Mouse (Mus musculus): ENCODE measurements at regions not wholly inside any gene's neighbourhood (a gene's known extent, or its start where the extent isn't known, plus 50 kb on each side); places are given as distances from the start of the nearest gene placed in this dataset.

- no peak for ATAC-seq (ENCODE audit: borderline replicate concordance, extremely low read depth, low FRiP score, low TSS enrichment)
- H3K27ac ChIP-seq, result no peak overlapping the region
- H3K36me3 ChIP-seq, result no peaks in the 10 kb centered on the region
- H3K4me2 ChIP-seq, result no peak overlapping the region
- H3K9ac ChIP-seq, result no peak overlapping the region
- H3K4me3 ChIP-seq, result no peak overlapping the region
- no peaks in the 10 kb centered on the region for H3K4me1 ChIP-seq
- WGBS, result 0% methylated on average over 1 of the region's 1 CpGs
- no peaks in the 10 kb centered on the region for H3K9me3 ChIP-seq
- H3K27me3 ChIP-seq, result no peaks in the 10 kb centered on the region
Measured at GRCm38 (mm10) chr10:51792030-51792429, 114.5 kb downstream of the Rfx6 start.

DNA sequence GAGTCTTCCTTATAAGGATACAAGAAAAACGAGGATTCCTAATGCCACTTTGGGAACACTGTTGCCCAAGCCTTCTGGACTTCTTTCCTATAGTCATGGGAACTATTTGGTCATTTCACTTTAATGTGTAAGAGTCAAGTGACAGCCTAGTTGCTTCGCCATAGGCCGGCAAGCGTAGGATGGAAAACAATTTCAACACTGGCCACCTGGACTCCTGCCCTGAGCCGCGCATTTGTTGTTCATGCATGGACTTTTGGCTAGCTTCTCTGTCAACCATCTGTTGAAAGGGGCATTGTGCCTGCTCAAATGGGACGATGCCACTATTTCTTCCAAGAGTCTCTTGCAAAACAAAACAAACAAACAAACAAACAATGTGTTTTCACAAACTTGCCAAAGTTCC, 116.3 kb downstream of the Rfx6 start:
- Histone ChIP-seq H3K27me3 (no peaks in the 10 kb centered on the region), H3K27ac (no peak overlapping the region), H3K4me1 (no peaks in the 10 kb centered on the region), H3K4me3 (no peak overlapping the region), H3K4me2 (no peak overlapping the region), H3K9ac (no peak overlapping the region), H3K9me3 (no peaks in the 10 kb centered on the region), H3K36me3 (no peaks in the 10 kb centered on the region)
- ATAC-seq (ENCODE audit: borderline replicate concordance, extremely low read depth, low FRiP score, low TSS enrichment), result no peak
- WGBS, result 80% methylated on average over 7 of the region's 7 CpGs

- ATAC-seq (ENCODE audit: borderline replicate concordance, extremely low read depth, low FRiP score, low TSS enrichment), result no peak
- WGBS, result 52% methylated on average over 1 of the region's 1 CpGs
Measured at GRCm38 (mm10) chr10:51816626-51817025, 139.1 kb downstream of the Rfx6 start.

GRCm38 (mm10) chr10:51823900-51824299, 146.3 kb downstream of the Rfx6 start:
- WGBS, result 87% methylated on average over 2 of the region's 2 CpGs
- no peak for ATAC-seq (ENCODE audit: borderline replicate concordance, extremely low read depth, low FRiP score, low TSS enrichment)
- Histone ChIP-seq H3K27ac (no peak overlapping the region), H3K9me3 (no peaks in the 10 kb centered on the region), H3K4me2 (no peak overlapping the region), H3K27me3 (no peaks in the 10 kb centered on the region), H3K4me3 (no peak overlapping the region), H3K4me1 (no peaks in the 10 kb centered on the region), H3K36me3 (no peaks in the 10 kb centered on the region), H3K9ac (no peak overlapping the region)

More at GRCm38 (mm10) chr10:51816626-51817025, 139.1 kb downstream of the Rfx6 start:
- no peak overlapping the region for H3K9ac ChIP-seq
- no peak overlapping the region for H3K4me3 ChIP-seq
- H3K4me1 ChIP-seq, result no peaks in the 10 kb centered on the region
- no peaks in the 10 kb centered on the region for H3K27me3 ChIP-seq
- no peaks in the 10 kb centered on the region for H3K36me3 ChIP-seq
- no peak overlapping the region for H3K4me2 ChIP-seq
- no peak overlapping the region for H3K27ac ChIP-seq
- H3K9me3 ChIP-seq, result no peaks in the 10 kb centered on the region

DNA sequence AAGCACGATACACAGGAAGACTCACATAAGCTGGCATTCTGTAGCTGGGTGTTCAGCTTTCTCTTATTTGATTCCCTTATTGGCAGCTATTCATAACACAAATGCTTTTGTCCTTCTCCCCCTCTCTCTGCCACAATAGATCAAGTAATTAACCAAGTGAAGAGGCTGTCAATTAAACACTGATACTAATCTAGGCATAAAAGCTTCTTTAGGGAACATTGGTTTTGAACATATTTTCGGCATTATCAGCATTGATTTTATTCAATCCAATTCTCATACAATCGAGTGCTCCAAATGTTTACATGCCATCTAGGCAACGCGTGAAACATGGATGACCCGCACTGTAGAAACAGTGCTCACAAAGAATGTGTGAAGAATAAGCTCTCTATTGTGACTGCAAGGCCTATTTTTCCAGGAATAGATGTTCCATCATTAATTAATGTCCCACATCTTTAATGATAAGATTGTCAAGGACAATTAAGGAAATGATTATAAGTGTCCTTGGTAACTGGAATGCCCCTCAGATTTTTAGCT, 148.9 kb downstream of the Rfx6 start:
- Histone ChIP-seq H3K9ac (no peak overlapping the region), H3K27me3 (no peaks in the 10 kb centered on the region), H3K4me3 (no peak overlapping the region), H3K27ac (no peak overlapping the region), H3K9me3 (no peaks in the 10 kb centered on the region), H3K4me2 (no peak overlapping the region), H3K4me1 (no peaks in the 10 kb centered on the region), H3K36me3 (no peaks in the 10 kb centered on the region)
- WGBS, result 77% methylated on average over 6 of the region's 6 CpGs
- ATAC-seq (ENCODE audit: borderline replicate concordance, extremely low read depth, low FRiP score, low TSS enrichment), result no peak

DNA sequence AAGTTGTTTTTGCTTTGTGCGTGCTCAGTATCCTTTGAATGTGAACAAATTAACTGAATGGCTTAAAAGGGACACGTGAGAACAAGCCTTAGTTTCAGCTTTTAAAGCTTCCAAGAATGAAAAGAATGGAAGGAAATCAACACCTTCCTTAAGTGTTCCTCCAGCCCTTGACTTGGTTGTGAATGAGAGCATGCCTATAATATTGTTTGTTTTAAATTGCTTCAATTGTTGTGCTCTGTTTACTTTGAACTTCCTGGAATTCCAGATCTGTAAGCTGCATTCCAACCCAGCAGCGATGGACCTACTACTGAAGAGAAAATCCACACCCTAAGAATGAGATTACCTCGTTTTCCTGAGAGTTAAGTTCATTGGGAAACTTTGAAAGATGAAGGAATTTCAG, 154.9 kb downstream of the Rfx6 start:
- 25% methylated on average over 4 of the region's 4 CpGs for WGBS
- no peaks in the 10 kb centered on the region for H3K36me3 ChIP-seq
- ATAC-seq (ENCODE audit: borderline replicate concordance, extremely low read depth, low FRiP score, low TSS enrichment), result no peak
- H3K27ac ChIP-seq, result no peak overlapping the region
- no peaks in the 10 kb centered on the region for H3K4me1 ChIP-seq
- H3K9ac ChIP-seq, result no peak overlapping the region
- H3K27me3 ChIP-seq, result no peaks in the 10 kb centered on the region
- peak overlapping the region; percentile 34; the same call in 1 of the 2 replicates for H3K4me2 ChIP-seq
- H3K4me3 ChIP-seq, result no peak overlapping the region
- H3K9me3 ChIP-seq, result no peaks in the 10 kb centered on the region

- H3K4me2 ChIP-seq, result no peak overlapping the region
- no peaks in the 10 kb centered on the region for H3K4me1 ChIP-seq
- WGBS, result 59% methylated on average over 1 of the region's 1 CpGs
- H3K9ac ChIP-seq, result no peak overlapping the region
- H3K27me3 ChIP-seq, result no peaks in the 10 kb centered on the region
- no peak overlapping the region for H3K27ac ChIP-seq
- no peak for ATAC-seq (ENCODE audit: borderline replicate concordance, extremely low read depth, low FRiP score, low TSS enrichment)
- H3K9me3 ChIP-seq, result no peaks in the 10 kb centered on the region
- H3K36me3 ChIP-seq, result no peaks in the 10 kb centered on the region
- no peak overlapping the region for H3K4me3 ChIP-seq
Measured at GRCm38 (mm10) chr10:51843099-51843498, 165.5 kb downstream of the Rfx6 start.

DNA sequence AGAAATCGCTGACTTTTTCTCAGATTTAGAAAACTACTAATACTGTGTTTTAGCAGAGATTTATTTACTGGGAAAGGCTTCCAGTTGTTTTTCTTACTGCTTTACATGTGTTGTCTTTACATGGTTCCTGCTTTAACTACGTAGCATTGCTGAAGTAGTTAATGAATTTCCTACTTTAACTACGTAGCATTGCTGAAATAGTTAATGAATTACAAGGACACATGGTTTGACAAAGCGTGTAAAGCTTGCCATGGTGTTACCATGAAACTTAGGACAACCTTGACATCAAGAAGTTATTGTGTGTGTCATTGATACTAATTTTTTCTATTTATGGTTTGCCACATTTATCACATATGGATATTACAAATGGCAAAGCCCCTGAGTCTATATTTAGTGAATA, 168.7 kb downstream of the Rfx6 start:
- no peak overlapping the region for H3K4me3 ChIP-seq
- no peak overlapping the region for H3K27ac ChIP-seq
- H3K4me1 ChIP-seq, result no peaks in the 10 kb centered on the region
- H3K27me3 ChIP-seq, result no peaks in the 10 kb centered on the region
- no peak overlapping the region for H3K4me2 ChIP-seq
- 63% methylated on average over 4 of the region's 4 CpGs for WGBS
- ATAC-seq (ENCODE audit: borderline replicate concordance, extremely low read depth, low FRiP score, low TSS enrichment), result no peak
- H3K9ac ChIP-seq, result no peak overlapping the region
- no peaks in the 10 kb centered on the region for H3K36me3 ChIP-seq
- no peaks in the 10 kb centered on the region for H3K9me3 ChIP-seq

DNA sequence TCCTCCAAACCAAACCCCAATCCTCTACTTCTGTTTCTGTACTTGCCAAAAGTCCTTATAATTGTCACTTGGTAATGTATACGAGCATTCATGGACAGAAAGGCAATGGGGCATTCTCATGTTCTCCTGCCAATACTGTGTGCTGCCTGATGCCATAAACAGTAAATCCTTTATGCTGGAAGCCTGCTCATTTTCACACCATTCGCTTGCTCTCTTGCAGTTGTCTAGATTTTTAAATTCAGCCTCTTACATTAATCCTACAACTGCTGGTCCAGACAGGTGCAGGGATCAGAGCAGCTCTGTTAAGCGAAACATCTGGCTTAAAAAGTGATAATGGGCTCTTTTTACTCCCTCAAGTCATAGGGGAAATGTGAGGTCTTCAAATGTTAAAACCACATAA, 152.9 kb upstream of the Vgll2 start:
- ATAC-seq (ENCODE audit: borderline replicate concordance, extremely low read depth, low FRiP score, low TSS enrichment), result no peak
- Histone ChIP-seq H3K9ac (no peak overlapping the region), H3K9me3 (no peaks in the 10 kb centered on the region), H3K27ac (no peak overlapping the region), H3K4me3 (no peak overlapping the region), H3K4me1 (no peaks in the 10 kb centered on the region), H3K27me3 (no peaks in the 10 kb centered on the region), H3K4me2 (no peak overlapping the region), H3K36me3 (no peaks in the 10 kb centered on the region)
- 74% methylated on average over 3 of the region's 3 CpGs for WGBS

- no peaks in the 10 kb centered on the region for H3K36me3 ChIP-seq
- no peak overlapping the region for H3K9ac ChIP-seq
- no peaks in the 10 kb centered on the region for H3K9me3 ChIP-seq
- no peak overlapping the region for H3K4me3 ChIP-seq
- ATAC-seq (ENCODE audit: borderline replicate concordance, extremely low read depth, low FRiP score, low TSS enrichment), result no peak
- 39% methylated on average over 10 of the region's 10 CpGs for WGBS
- H3K27me3 ChIP-seq, result no peaks in the 10 kb centered on the region
- no peak overlapping the region for H3K4me2 ChIP-seq
- H3K4me1 ChIP-seq, result no peaks in the 10 kb centered on the region
- H3K27ac ChIP-seq, result no peak overlapping the region
Measured at GRCm38 (mm10) chr10:51911066-51911691, 111.1 kb upstream of the Vgll2 start.

DNA sequence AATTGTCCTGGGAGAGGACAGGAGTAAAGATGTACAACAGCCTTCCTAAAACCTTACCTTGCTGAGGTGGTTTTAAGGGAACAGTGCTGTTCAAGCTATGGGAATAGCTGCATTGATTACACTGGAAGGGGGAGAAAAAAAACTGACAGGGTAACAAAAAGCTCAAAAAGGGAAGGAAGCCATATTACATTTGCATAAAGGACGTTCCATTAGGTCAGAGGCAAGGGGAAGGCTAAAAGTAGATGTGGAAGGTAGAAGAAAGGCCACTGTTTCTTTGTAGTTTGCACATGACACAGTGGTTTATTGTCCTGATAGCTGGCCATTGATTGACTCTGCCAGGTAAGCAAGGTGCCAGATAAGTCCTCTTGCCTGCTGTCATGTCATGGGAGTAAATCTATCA, 110.2 kb upstream of the Vgll2 start:
- H3K9ac ChIP-seq, result no peak overlapping the region
- no peak overlapping the region for H3K4me2 ChIP-seq
- WGBS, result 33% methylated on average over 1 of the region's 1 CpGs
- no peaks in the 10 kb centered on the region for H3K9me3 ChIP-seq
- no peaks in the 10 kb centered on the region for H3K27me3 ChIP-seq
- H3K27ac ChIP-seq, result no peak overlapping the region
- no peaks in the 10 kb centered on the region for H3K4me1 ChIP-seq
- no peak overlapping the region for H3K4me3 ChIP-seq
- ATAC-seq (ENCODE audit: borderline replicate concordance, extremely low read depth, low FRiP score, low TSS enrichment), result no peak
- H3K36me3 ChIP-seq, result no peaks in the 10 kb centered on the region

DNA sequence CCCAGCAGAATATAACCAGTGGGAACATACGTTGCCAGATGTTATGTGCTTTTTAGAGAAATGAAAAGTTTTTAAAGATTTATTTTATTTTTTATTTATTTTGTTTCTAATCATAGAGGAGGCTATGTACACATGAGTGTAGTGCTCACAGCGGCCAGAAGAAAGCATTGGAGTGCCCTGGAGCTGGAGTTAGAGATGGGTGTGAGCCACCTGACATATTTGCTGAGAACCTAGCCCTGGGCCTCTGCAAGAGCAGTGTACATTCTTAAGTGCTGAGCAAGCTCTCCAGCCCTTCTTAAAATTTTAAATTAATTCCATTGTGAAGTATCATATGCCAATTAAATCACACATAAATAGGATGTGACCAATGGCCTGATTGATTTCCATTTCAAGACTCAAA, 95.7 kb upstream of the Vgll2 start:
- no peak overlapping the region for H3K4me2 ChIP-seq
- no peaks in the 10 kb centered on the region for H3K36me3 ChIP-seq
- H3K27me3 ChIP-seq, result no peaks in the 10 kb centered on the region
- WGBS, result 46% methylated on average over 2 of the region's 2 CpGs
- H3K9ac ChIP-seq, result no peak overlapping the region
- H3K4me1 ChIP-seq, result no peaks in the 10 kb centered on the region
- H3K9me3 ChIP-seq, result no peaks in the 10 kb centered on the region
- ATAC-seq (ENCODE audit: borderline replicate concordance, extremely low read depth, low FRiP score, low TSS enrichment), result no peak
- no peak overlapping the region for H3K27ac ChIP-seq
- no peak overlapping the region for H3K4me3 ChIP-seq

DNA sequence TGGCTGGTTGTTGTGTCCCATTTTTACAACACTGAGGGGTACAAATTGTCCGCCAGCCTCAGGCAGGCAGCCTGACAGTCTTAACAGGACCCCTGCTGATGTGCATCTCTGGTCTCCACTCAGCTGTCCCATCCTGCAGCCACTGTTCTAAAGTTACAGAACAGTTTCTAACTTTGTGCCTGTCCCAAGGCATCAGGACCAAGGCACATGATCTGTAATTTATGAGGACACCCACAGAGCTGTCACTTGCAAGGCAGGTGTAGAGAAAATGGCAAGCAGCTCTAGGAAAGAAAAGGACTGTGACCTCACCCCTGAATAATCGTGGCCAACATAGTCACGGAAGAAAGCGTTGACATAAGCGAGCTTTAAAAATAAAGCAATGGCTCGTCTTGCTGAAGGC, 93.0 kb upstream of the Vgll2 start:
- H3K36me3 ChIP-seq, result no peaks in the 10 kb centered on the region
- no peak for ATAC-seq (ENCODE audit: borderline replicate concordance, extremely low read depth, low FRiP score, low TSS enrichment)
- H3K4me3 ChIP-seq, result no peak overlapping the region
- H3K9me3 ChIP-seq, result no peaks in the 10 kb centered on the region
- no peak overlapping the region for H3K9ac ChIP-seq
- H3K4me2 ChIP-seq, result no peak overlapping the region
- H3K27ac ChIP-seq, result no peak overlapping the region
- H3K4me1 ChIP-seq, result no peaks in the 10 kb centered on the region
- WGBS, result 59% methylated on average over 6 of the region's 6 CpGs
- H3K27me3 ChIP-seq, result no peaks in the 10 kb centered on the region

Measured in lung, embryonic 15.5 days (tissue).